Comparison of ENCODE assay signal across 8 mouse cellular contexts in the genomic region with DNA sequence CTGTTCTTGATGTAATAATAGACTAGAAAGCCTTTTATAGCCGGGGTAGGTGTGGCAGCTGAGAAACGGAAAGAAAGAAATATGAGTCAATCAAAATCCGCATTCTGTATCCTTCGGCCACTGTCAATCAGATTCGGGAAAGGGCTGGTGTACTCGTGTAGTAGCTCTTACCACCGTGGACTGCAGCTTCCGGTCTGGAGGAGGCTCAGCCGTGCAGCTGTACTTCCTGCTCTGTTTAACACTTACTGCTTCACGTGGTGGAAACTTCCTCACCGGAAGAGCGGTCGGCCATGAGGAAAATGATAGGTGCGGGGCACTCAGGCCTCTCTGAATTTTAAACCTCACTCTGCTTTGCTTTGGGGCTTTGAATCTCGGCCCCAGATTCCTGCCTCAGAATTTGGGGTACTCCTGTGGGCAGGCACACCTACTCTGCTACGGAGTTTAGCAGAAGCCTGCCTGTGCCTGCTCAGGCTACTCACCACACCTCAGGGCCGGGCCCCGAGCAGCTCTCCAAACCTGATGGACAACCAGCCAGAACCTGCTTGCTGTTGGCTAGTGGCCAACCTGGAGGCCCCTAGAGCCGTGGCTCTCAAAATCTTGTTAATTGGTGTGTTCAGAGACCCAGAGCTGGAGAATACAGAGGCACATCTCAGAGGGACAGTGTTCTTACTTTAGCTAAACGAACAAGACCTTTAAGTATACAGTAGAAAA. TPM values are rescaled to one million over a fixed set of nuclear protein-coding genes. Genes with fewer than 3 reads are reported as not detected.
DNase-seq lines count a peak whose midpoint lies in the region; ATAC-seq lines count a peak whose summit lies in the region.

No protein-coding gene starts in this region.

- no peak overlapping the region for H3K27ac ChIP-seq in heart, embryonic 10.5 days
- peak overlapping the region; percentile 96 for H3K27ac ChIP-seq in brown adipose tissue, adult 24 weeks (replicated peaks; ENCODE audit: low read depth, low read length)
- peak overlapping the region; percentile 80 for H3K27ac ChIP-seq in limb, embryonic 15.5 days

- WGBS in heart, embryonic 10.5 days: 77% methylated on average over 20 of the region's 20 CpGs
- WGBS in limb, embryonic 15.5 days: 58% methylated on average over 20 of the region's 20 CpGs

- peaks cover 14% of the 10 kb centered on the region for H3K4me1 ChIP-seq in heart, embryonic 10.5 days
- H3K4me1 ChIP-seq in brown adipose tissue, adult 24 weeks (ENCODE audit: control insufficient read depth, insufficient read depth, insufficient read length, low read length): peaks cover 23% of the 10 kb centered on the region
- peaks cover 13% of the 10 kb centered on the region; the same call in 1 of the 2 replicates for H3K4me1 ChIP-seq in limb, embryonic 15.5 days

- no peaks in the 10 kb centered on the region for H3K36me3 ChIP-seq in heart, embryonic 10.5 days
- H3K36me3 ChIP-seq in limb, embryonic 15.5 days: no peaks in the 10 kb centered on the region

- no peak overlapping the region for H3K9ac ChIP-seq in limb, embryonic 15.5 days

- peak; percentile 98 for DNase-seq in heart, adult 11 months
- no peak for DNase-seq in heart, embryonic 10.5 days (ENCODE audit: low spot score)
- peak; percentile 56 to 65 for DNase-seq in spleen, adult 18-20 months
- DNase-seq in left cerebral cortex, adult 9 months (ENCODE audit: low spot score in 2 of 2): no peak
- DNase-seq in gastrocnemius, adult 18-20 months (ENCODE audit: low spot score): no peak
- DNase-seq in frontal cortex, postnatal 14 days (ENCODE audit: low spot score in 2 of 2): no peak

- H3K27me3 ChIP-seq in heart, embryonic 10.5 days (ENCODE audit: insufficient read depth, poor library complexity, severe bottlenecking): no peaks in the 10 kb centered on the region
- no peaks in the 10 kb centered on the region for H3K27me3 ChIP-seq in limb, embryonic 15.5 days

- ATAC-seq in limb, embryonic 15.5 days (ENCODE audit: insufficient number of reproducible peaks, low FRiP score, low TSS enrichment, low read depth): peak; percentile 74; the same call in 1 of the 2 replicates

- H3K4me3 ChIP-seq in heart, embryonic 10.5 days: no peak overlapping the region
- H3K4me3 ChIP-seq in brown adipose tissue, adult 24 weeks (ENCODE audit: insufficient read depth, low read depth, low read length): no peak overlapping the region
- no peak overlapping the region for H3K4me3 ChIP-seq in limb, embryonic 15.5 days

- no peak overlapping the region for H3K4me2 ChIP-seq in limb, embryonic 15.5 days

- no peaks in the 10 kb centered on the region for H3K9me3 ChIP-seq in heart, embryonic 10.5 days
- H3K9me3 ChIP-seq in limb, embryonic 15.5 days: no peaks in the 10 kb centered on the region; the same call in 1 of the 2 replicates

RNA-seq across cellular contexts. Expression of gene Gm9887, which starts 50.7 kb away (rescaled TPM):
- 0.95 and 1.8 TPM in 2 replicates for polyA plus RNA-seq in heart, embryonic 10.5 days (2016; fragmentation: Nextera tagmentation; extraction: Ambion mirVana)
- polyA plus RNA-seq in brown adipose tissue, adult 24 weeks (2012; ENCODE audit: insufficient read depth, insufficient read length, missing spikeins): not detected in 2 replicates
- polyA plus RNA-seq in limb, embryonic 15.5 days (2015; fragmentation: Nextera tagmentation; extraction: Ambion mirVana): 1.8 and 2.4 TPM in 2 replicates
- not detected for total RNA-seq in gastrocnemius, adult 18-20 months (2021)

RNA-seq across cellular contexts. Expression of gene Arf6, which starts 51.0 kb away (rescaled TPM):
- polyA plus RNA-seq in heart, embryonic 10.5 days (2016; fragmentation: Nextera tagmentation; extraction: Ambion mirVana): 37.1 and 50.4 TPM in 2 replicates
- 43.2 and 49.8 TPM in 2 replicates for polyA plus RNA-seq in brown adipose tissue, adult 24 weeks (2012; ENCODE audit: insufficient read depth, insufficient read length, missing spikeins)
- 59.8 and 73.7 TPM in 2 replicates for polyA plus RNA-seq in limb, embryonic 15.5 days (2015; fragmentation: Nextera tagmentation; extraction: Ambion mirVana)
- total RNA-seq in gastrocnemius, adult 18-20 months (2021): 10 to 100 TPM; 19.1 to 26.3 TPM

Comparison
In these comparisons a context has a peak if more than half of its experiments do, and no peak if none do; other contexts are left out.
1. DNase-seq: peak in heart, adult 11 months (single experiment) and spleen, adult 18-20 months (2 of 2); none in heart, embryonic 10.5 days (single experiment), left cerebral cortex, adult 9 months (0 of 2), gastrocnemius, adult 18-20 months (single experiment) and frontal cortex, postnatal 14 days (0 of 2).